Mouse (Mus musculus): ENCODE measurements around the gene Kif13a.

Kif13a gene

DNA sequence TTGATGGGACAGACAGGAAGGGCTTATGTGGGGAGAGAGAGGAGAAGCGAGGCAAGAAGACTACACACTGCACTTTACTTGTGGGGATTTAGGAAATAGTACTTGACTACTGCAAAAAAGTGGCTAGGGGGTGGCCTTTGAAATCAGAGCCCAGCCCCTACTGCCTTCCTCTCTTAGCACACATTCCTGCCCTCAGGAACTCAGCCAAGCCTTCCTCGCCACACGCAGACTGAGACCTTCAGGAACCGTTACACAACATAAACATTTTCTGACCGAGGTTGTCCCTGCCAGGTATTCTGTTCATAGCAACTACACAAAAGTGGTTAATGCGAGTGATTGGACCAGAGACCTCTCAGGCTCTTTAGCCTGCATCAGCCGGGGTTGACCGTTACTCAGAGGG lies 8.1 kb downstream of the Kif13a start:
- DNase-seq (ENCODE audit: low spot score in 2 of 2): no peak

- DNase-seq (ENCODE audit: low spot score in 2 of 2): no peak
These were observed 9.9 kb downstream of the Kif13a start for GRCm38 (mm10) chr13:46919797-46920196.

GRCm38 (mm10) chr13:46918509-46918908 lies 11.2 kb downstream of the Kif13a start:
- no peak for DNase-seq (ENCODE audit: low spot score in 2 of 2)

DNA sequence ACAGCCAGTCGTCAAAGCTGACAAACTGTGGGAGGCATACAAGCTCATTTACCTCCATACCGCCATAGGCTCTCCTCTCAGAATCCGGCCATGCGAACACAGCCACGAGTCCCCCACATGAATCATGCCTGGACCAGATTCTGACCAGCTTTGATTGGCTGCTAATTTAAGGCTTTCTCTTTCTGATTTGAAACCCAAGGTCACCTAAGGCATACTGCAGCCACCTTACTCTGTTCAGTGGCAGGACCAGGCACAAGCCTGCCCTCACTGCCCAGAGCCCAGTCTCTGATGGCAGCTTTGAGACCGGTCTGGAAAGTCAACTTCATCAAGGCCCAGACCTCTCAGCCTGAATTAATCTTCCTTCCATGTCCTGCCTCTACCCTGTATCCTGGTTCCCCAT lies 17.7 kb downstream of the Kif13a start:
- DNase-seq (ENCODE audit: low spot score in 2 of 2): no peak

DNA sequence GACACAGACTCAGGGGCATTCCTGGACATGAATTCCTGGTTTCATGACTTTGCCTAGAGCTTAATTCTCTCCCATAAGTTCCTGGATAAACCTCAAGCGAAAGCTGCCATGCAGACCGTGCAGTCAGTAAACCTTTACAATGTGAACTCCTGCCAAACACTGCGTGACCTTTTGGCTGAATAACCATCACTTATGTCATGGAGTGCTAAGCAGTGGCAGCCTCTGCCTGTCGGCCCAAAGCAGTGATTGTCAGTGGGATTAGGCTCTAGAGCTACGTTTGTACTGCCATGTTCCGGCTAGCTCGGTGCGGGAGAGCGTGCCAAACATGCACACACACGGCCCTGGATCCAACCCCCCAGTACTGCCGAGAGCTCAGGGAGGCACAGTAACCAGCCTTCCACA lies 18.6 kb downstream of the Kif13a start:
- DNase-seq (ENCODE audit: low spot score in 2 of 2): no peak

DNA sequence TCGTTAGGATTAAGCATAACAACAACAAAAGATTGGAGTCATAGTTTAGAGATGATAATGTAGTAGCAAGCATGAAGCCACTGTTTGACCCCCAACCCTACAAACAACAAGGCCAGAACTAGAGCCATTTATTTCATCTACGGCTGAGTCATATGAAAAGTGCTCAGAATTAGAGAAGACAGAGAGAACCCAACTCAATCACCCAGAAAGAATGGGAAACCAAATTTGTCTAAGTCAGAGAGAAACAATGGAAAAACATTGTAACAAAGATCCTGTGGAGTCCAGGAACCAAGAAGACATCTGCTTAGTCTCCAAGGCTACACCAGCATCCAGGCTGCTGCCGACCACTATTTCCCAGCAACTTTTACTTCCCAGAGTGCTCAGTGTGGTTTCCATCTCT lies 19.7 kb downstream of the Kif13a start:
- no peak for DNase-seq (ENCODE audit: low spot score in 2 of 2)

DNA sequence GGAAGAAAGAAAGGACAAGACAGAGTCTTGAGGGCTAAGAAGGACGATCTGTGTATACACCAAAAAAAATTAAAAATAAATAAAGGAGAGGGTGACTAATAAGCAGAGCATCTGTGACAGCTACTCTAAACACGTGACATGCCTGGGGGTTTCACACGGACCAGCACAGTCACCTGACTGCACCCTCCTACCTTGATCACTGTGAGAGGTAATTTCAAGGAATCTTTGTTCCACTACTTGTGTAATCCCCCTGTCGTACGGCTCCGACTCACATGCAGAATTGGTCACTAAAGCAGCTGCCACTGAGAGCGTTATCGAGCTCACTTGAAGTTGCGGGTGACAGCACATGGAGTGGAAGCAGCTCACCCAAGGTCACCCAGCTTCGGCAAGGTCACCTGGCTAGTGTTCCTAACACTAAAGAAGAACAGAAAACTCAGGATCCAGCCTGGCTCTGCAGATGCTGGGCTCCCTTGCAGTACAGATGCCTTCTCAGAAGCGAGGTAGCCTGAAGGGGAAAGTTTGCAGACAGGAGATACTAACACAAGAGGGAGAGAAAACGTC lies 20.6 kb downstream of the Kif13a start:
- no peak for DNase-seq (ENCODE audit: low spot score in 2 of 2)

DNA sequence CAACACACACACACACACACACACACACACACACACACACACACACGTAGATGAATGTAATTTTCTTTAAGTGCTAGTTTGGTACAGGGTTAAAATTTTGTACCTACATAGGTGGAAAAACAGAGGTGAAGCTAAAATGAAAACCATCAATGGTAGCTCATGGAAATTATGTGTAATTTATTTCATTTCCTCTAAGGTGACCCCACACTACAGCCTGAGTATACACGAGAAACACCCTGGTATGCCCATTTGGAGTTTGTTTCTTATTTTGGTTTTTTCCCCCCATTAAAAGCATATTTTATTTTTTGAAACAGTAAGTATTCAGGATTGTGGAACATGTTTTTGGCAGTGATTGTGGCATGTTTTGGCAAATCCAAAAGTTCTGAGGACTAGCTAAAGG lies 21.3 kb downstream of the Kif13a start:
- no peak for DNase-seq (ENCODE audit: low spot score in 2 of 2)

- DNase-seq (ENCODE audit: low spot score in 2 of 2): no peak
These were observed 21.8 kb downstream of the Kif13a start for GRCm38 (mm10) chr13:46907861-46908260.

DNA sequence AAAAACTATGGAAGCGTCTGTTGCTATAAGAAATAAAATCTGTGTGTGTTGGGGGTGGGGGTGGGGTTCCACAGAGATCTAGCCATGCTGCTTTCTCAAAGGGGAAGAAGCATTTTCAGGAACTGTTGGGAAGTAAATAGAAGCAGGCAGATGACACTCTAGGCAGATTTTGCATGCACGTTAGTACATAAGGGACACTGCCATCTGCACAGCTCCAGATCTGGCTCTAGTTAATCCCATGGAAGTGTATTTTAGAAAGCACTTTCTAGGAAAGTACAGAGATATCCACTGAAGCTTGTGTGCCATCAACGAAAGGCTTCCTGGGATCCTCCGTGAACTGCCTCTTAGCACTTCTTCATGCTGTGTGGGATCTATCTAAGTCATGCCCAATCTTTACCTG lies 22.6 kb downstream of the Kif13a start:
- DNase-seq (ENCODE audit: low spot score in 2 of 2): peak in 1 of 2 experiments; percentile 13

DNA sequence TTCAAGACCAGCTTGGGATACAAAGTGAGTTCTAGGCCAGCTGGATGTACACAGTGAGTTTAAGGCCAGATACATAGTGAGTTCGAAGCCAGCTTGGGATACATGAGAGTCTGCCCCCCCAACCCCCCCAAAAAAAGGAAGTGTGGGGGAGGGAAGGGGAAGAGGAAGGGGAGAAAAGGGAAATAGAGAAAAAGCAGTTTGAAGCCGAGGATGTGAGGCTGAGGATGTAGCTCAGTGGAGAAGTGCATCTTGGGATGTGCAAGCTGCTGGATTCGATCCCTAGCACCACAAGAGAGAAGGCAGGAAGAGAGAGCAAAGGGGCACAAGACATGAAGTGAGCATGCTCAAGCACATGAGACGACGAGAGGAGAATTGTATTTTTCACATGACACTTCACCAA lies 23.7 kb downstream of the Kif13a start:
- no peak for DNase-seq (ENCODE audit: low spot score in 2 of 2)

- no peak for DNase-seq (ENCODE audit: low spot score in 2 of 2)
These were observed 24.6 kb downstream of the Kif13a start for GRCm38 (mm10) chr13:46904982-46905621.

GRCm38 (mm10) chr13:46902568-46903255 lies 27.0 kb downstream of the Kif13a start:
- DNase-seq (ENCODE audit: low spot score in 2 of 2): no peak

- DNase-seq (ENCODE audit: low spot score in 2 of 2): no peak
These were observed 28.7 kb downstream of the Kif13a start for GRCm38 (mm10) chr13:46900870-46901555.

DNA sequence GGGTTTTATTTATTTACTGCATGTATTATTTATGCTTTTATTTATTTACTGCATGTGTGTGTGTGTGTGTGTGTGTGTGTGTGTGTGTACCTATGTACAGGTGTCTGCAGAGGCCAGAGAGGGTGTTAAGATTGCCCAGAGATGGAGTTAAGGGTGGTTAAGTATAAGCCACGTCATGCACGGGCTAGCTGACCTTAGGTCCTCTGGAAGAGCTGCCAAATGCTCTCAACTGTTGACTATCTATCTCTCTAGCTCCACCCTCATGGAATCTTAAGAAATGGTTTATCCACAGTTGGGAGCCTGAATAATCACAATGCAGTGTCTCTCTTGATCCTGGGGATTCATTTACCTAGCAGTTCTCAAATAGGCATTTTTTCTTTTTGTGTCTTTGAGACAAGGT lies 30.8 kb downstream of the Kif13a start:
- DNase-seq (ENCODE audit: low spot score in 2 of 2): no peak

GRCm38 (mm10) chr13:46898411-46898810 lies 31.3 kb downstream of the Kif13a start:
- DNase-seq (ENCODE audit: low spot score in 2 of 2): no peak

GRCm38 (mm10) chr13:46892380-46892779 lies 37.3 kb downstream of the Kif13a start:
- DNase-seq (ENCODE audit: low spot score in 2 of 2): no peak

GRCm38 (mm10) chr13:46888150-46888683 lies 41.5 kb downstream of the Kif13a start:
- DNase-seq (ENCODE audit: low spot score in 2 of 2): no peak

DNA sequence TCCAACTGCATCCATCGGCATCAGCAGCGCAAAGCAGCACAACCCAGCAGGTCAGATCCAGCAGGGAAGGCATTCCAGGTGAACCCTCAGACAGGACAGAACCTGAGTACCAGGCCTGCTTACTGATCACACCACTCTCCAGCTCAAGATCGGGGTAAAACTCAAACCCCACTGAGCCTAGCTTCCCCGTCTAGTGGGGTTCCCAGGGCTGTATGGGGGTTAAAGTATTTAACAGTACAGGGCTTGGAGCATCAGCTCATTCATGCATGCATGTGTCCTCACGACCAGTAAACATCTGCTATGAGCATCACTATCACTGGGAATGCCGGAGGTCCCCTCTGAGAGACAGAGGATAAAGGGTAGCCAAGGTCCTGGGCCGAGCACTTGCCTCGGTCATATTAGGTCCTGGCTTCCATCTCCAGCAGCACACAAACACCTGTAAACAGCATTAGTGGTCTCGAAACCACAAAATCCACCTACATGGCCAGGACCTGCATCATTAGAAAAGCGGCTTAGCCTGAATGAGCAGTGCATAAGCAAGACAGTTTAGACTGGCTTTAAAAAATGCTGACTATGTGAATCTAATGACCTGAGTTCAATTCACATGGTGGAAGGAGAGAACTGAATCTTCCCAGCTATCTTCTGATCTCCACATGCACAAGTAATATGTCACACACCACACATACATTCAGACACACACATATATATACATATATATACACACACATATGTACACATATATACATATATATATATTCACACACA lies 43.0 kb downstream of the Kif13a start:
- DNase-seq (ENCODE audit: low spot score in 2 of 2): no peak

DNA sequence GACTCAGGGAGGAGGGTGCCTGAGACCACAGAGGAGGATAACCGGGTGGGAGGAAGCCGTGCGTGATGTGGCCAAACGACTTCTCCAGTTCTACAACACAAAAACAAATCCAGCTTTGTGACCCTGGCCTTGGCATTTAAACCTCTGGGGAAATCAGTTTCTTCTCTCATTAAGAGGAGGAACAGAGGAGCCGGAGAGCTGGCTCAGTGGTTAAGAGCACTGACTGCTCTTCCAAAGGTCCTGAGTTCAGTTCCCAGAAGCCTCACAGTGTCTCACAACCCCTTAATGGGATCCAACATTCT lies 44.0 kb downstream of the Kif13a start:
- no peak for DNase-seq (ENCODE audit: low spot score in 2 of 2)

GRCm38 (mm10) chr13:46884898-46885758 lies 44.5 kb downstream of the Kif13a start:
- DNase-seq (ENCODE audit: low spot score in 2 of 2): no peak
